Mouse (Mus musculus): ENCODE data around the gene Eif1.
A peak's percentile ranks its signal among the peaks of the same experiment; 100 is the strongest.
"Not testable (repeated sequence)": the region's sequence is repeated elsewhere in the genome, so short reads cannot be mapped to it uniquely, and the experiment has no call there.

Eif1 gene

GRCm38 (mm10) chr11:100319492-100320171 lies at the start of gene Eif1:
Gene Eif1 (plus strand): TSS chr11:100319885.
- DNase-seq (ENCODE audit: low spot score in 2 of 2): peak; percentile 100

GRCm38 (mm10) chr11:100271878-100272277 lies 47.8 kb upstream of the Eif1 start:
- no peak for DNase-seq (ENCODE audit: low spot score in 2 of 2)

- no peak for DNase-seq (ENCODE audit: low spot score in 2 of 2)
Measured at GRCm38 (mm10) chr11:100274719-100275118, 45.0 kb upstream of the Eif1 start.

- no peak for DNase-seq (ENCODE audit: low spot score in 2 of 2)
Measured at GRCm38 (mm10) chr11:100275466-100275865, 44.2 kb upstream of the Eif1 start.

- no peak for DNase-seq (ENCODE audit: low spot score in 2 of 2)
Measured at GRCm38 (mm10) chr11:100277726-100278480, 41.8 kb upstream of the Eif1 start.

GRCm38 (mm10) chr11:100278759-100279158 lies 40.9 kb upstream of the Eif1 start:
- DNase-seq (ENCODE audit: low spot score in 2 of 2): no peak

- peak; percentile 88 to 93 for DNase-seq (ENCODE audit: low spot score in 2 of 2)
Measured at GRCm38 (mm10) chr11:100281596-100282544, 37.8 kb upstream of the Eif1 start.

GRCm38 (mm10) chr11:100282549-100282948 lies 37.1 kb upstream of the Eif1 start:
- DNase-seq (ENCODE audit: low spot score in 2 of 2): peak; percentile 61 to 81

- DNase-seq (ENCODE audit: low spot score in 2 of 2): no peak
Measured at GRCm38 (mm10) chr11:100284988-100285387, 34.7 kb upstream of the Eif1 start.

- DNase-seq (ENCODE audit: low spot score in 2 of 2): no peak
Measured at GRCm38 (mm10) chr11:100287024-100287423, 32.7 kb upstream of the Eif1 start.

GRCm38 (mm10) chr11:100288942-100289341 lies 30.7 kb upstream of the Eif1 start:
- no peak for DNase-seq (ENCODE audit: low spot score in 2 of 2)

- DNase-seq (ENCODE audit: low spot score in 2 of 2): no peak
Measured at GRCm38 (mm10) chr11:100290235-100290634, 29.4 kb upstream of the Eif1 start.

GRCm38 (mm10) chr11:100292884-100293283 lies 26.8 kb upstream of the Eif1 start:
- no peak for DNase-seq (ENCODE audit: low spot score in 2 of 2)

- DNase-seq (ENCODE audit: low spot score in 2 of 2): peak; percentile 81 to 88
Measured at GRCm38 (mm10) chr11:100295308-100295707, 24.4 kb upstream of the Eif1 start.

GRCm38 (mm10) chr11:100297801-100298200 lies 21.9 kb upstream of the Eif1 start:
- DNase-seq (ENCODE audit: low spot score in 2 of 2): no peak

- DNase-seq (ENCODE audit: low spot score in 2 of 2): peak; percentile 82 to 87
Measured at GRCm38 (mm10) chr11:100298274-100299036, 21.2 kb upstream of the Eif1 start.

GRCm38 (mm10) chr11:100300293-100300692 lies 19.4 kb upstream of the Eif1 start:
- DNase-seq (ENCODE audit: low spot score in 2 of 2): peak in 1 of 2 experiments; percentile 57

GRCm38 (mm10) chr11:100301292-100301691 lies 18.4 kb upstream of the Eif1 start:
- no peak for DNase-seq (ENCODE audit: low spot score in 2 of 2)

- no peak for DNase-seq (ENCODE audit: low spot score in 2 of 2)
Measured at GRCm38 (mm10) chr11:100307900-100308299, 11.8 kb upstream of the Eif1 start.

- DNase-seq (ENCODE audit: low spot score in 2 of 2): not testable (repeated sequence)
Measured at GRCm38 (mm10) chr11:100308672-100309071, 11.0 kb upstream of the Eif1 start.

- DNase-seq (ENCODE audit: low spot score in 2 of 2): no peak
Measured at GRCm38 (mm10) chr11:100311656-100312055, 8.0 kb upstream of the Eif1 start.

All from right cerebral cortex, postnatal 10 days (tissue).